Mouse (Mus musculus) heart, embryonic 14.5 days (tissue): ENCODE results near the gene Map4k1. TPM values are rescaled to one million over a fixed set of nuclear protein-coding genes. Genes with fewer than 3 reads are reported as not detected.

ENCODE experiments used
- ATAC-seq: fragments of 200-750 bp; cut with Nextera tagmentation; 2 replicates; pipeline ENCODE4 v1.8.0; 2017; ENCODE audit warnings: low read depth, moderate TSS enrichment; ENCODE audit not compliant: insufficient number of reproducible peaks, insufficient read depth, low FRiP score
- H3K27ac ChIP-seq, 2 experiments: fragments of 200-500 bp in 1 of 2; fragments of 300-500 bp in 1 of 2; sonication (generic) in 1 of 2; replicated peaks in 1 of 2; 2 replicates each; pipeline ENCODE4 v1.5.1; 2012 to 2014; ENCODE audit warnings: low read depth in 2 of 2, low read length in 2 of 2, control low read depth in 1 of 2, mild to moderate bottlenecking in 1 of 2, mixed read lengths in 1 of 2; ENCODE audit not compliant: control insufficient read depth in 1 of 2, insufficient read depth in 1 of 2
- H3K27me3 ChIP-seq: fragments of 300-500 bp; sonication (generic); 2 replicates; pipeline ENCODE4 v1.6.1; 2014; ENCODE audit warnings: mild to moderate bottlenecking, low read length, control low read depth; ENCODE audit not compliant: control insufficient read depth, insufficient read depth
- H3K36me3 ChIP-seq: fragments of 300-500 bp; sonication (generic); 2 replicates; pipeline ENCODE4 v1.6.1; 2014; ENCODE audit warnings: mild to moderate bottlenecking, control low read depth, low read length, mixed read lengths; ENCODE audit not compliant: control insufficient read depth, insufficient read depth
- H3K4me1 ChIP-seq, 2 experiments: fragments of 200-500 bp in 1 of 2; fragments of 300-500 bp in 1 of 2; sonication (generic) in 1 of 2; 2 replicates each; pipeline ENCODE4 v1.6.1; 2012 to 2014; ENCODE audit warnings: low read length in 2 of 2, control low read depth in 1 of 2, mixed read lengths in 1 of 2; ENCODE audit not compliant: control insufficient read depth in 2 of 2, insufficient read depth in 2 of 2
- H3K4me2 ChIP-seq: fragments of 300-500 bp; sonication (generic); 2 replicates; pipeline ENCODE4 v1.6.1; 2014; ENCODE audit warnings: mild to moderate bottlenecking, low read length
- H3K4me3 ChIP-seq, 2 experiments: fragments of 200-500 bp in 1 of 2; fragments of 300-500 bp in 1 of 2; sonication (generic) in 1 of 2; 2 replicates each; pipeline ENCODE4 v1.5.1; 2012 to 2014; ENCODE audit warnings: low read length in 2 of 2, mild to moderate bottlenecking in 2 of 2, control low read depth in 1 of 2, low read depth in 1 of 2, moderate library complexity in 1 of 2; ENCODE audit not compliant: control insufficient read depth in 1 of 2, insufficient read depth in 1 of 2
- H3K9ac ChIP-seq: fragments of 300-500 bp; sonication (generic); 2 replicates; pipeline ENCODE4 v1.6.1; 2014; ENCODE audit warnings: mild to moderate bottlenecking, low read length
- H3K9me3 ChIP-seq: fragments of 300-500 bp; sonication (generic); 2 replicates; pipeline ENCODE4 v1.6.1; 2016; ENCODE audit warnings: low read length, control low read depth; ENCODE audit not compliant: control insufficient read depth
- WGBS: fragments of 180-500 bp; shearing (Covaris S2); extraction: QIAGEN DNeasy Blood & Tissue Kit; methylation state at CpG from one replicate; pipeline ENCODE4 v1.1.7; 2014; 5-methylcytosine and 5-hydroxymethylcytosine counted together
- polyA plus RNA-seq: library from polyadenylated mRNA; unstranded; fragments of >200 nt; fragmentation: Nextera tagmentation; extraction: Ambion mirVana; gene quantifications from 2 replicates; pipeline ENCODE4 v1.2.1, GENCODE M21; 2014

Gene Map4k1
- polyA plus RNA-seq, 1 experiment from 2014 or later: 2.8 TPM

GRCm38 (mm10) chr7:29043016-29043673 is 61.3 kb downstream of the Map4k1 start:
- H3K4me1 ChIP-seq: peaks cover 7 to 8% of the 10 kb centered on the region in 2 experiments; a peak in 3 of 4 replicates
- WGBS: 73% methylated on average over 19 of the region's 19 CpGs
- peak overlapping the region in 1 of 2 experiments; percentile 10; a peak in 1 of 4 replicates for H3K27ac ChIP-seq
- H3K9me3 ChIP-seq: peaks cover 1% of the 10 kb centered on the region; the same call in 1 of the 2 replicates
- no peak for ATAC-seq
- H3K4me3 ChIP-seq: no peak overlapping the region
- no peak overlapping the region for H3K4me2 ChIP-seq
- peaks cover 14% of the 10 kb centered on the region; the same call in 1 of the 2 replicates for H3K27me3 ChIP-seq
- H3K36me3 ChIP-seq: no peaks in the 10 kb centered on the region
- H3K9ac ChIP-seq: no peak overlapping the region

DNA sequence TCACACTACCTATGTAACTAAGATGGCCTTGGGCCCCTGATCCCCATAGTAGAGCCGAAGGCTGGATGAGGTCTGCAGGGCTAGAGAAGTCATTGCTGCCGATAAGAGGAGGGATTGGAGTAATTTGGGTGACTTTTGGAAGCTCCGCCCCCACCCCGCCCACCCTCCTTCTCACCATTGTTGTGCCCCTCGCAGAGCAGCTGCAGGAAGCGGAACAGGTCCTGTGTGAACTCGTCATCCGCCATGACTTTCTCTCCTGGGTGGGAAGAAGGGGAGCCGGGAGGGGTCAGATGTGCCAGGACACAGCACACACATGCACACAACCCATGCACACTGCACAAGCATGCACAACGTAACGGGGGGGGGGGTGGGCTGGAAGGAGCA is 61.8 kb downstream of the Map4k1 start:
- Histone ChIP-seq H3K27ac (no peak overlapping the region), H3K9ac (no peak overlapping the region), H3K4me3 (no peak overlapping the region), H3K4me1 (peaks cover 7 to 8% of the 10 kb centered on the region in 2 experiments; a peak in 3 of 4 replicates), H3K9me3 (peaks cover 5% of the 10 kb centered on the region; the same call in 1 of the 2 replicates), H3K27me3 (peaks cover 14% of the 10 kb centered on the region; the same call in 1 of the 2 replicates), H3K4me2 (no peak overlapping the region), H3K36me3 (no peaks in the 10 kb centered on the region)
- no peak for ATAC-seq
- WGBS: 47% methylated on average over 11 of the region's 11 CpGs

GRCm38 (mm10) chr7:29044302-29044701 is 62.5 kb downstream of the Map4k1 start:
- no peak overlapping the region for H3K4me2 ChIP-seq
- WGBS: 36% methylated on average over 9 of the region's 9 CpGs

GRCm38 (mm10) chr7:29046533-29046932 is 64.7 kb downstream of the Map4k1 start:
- WGBS: 4% methylated on average over 11 of the region's 12 CpGs
- Histone ChIP-seq H3K9me3 (peaks cover 9% of the 10 kb centered on the region), H3K4me2 (no peak overlapping the region), H3K27ac (no peak overlapping the region), H3K36me3 (no peaks in the 10 kb centered on the region), H3K9ac (no peak overlapping the region), H3K4me3 (no peak overlapping the region), H3K4me1 (no peaks in the 10 kb centered on the region; a peak in 1 of 4 replicates), H3K27me3 (peaks cover 18% of the 10 kb centered on the region; the same call in 1 of the 2 replicates)
- no peak for ATAC-seq

More at GRCm38 (mm10) chr7:29044302-29044701, 62.5 kb downstream of the Map4k1 start:
- no peaks in the 10 kb centered on the region for H3K36me3 ChIP-seq
- peaks cover 5% of the 10 kb centered on the region; the same call in 1 of the 2 replicates for H3K9me3 ChIP-seq
- peaks cover 7 to 8% of the 10 kb centered on the region in 2 experiments; a peak in 3 of 4 replicates for H3K4me1 ChIP-seq
- peaks cover 14% of the 10 kb centered on the region; the same call in 1 of the 2 replicates for H3K27me3 ChIP-seq
- ATAC-seq: no peak
- H3K27ac ChIP-seq: no peak overlapping the region
- no peak overlapping the region for H3K9ac ChIP-seq
- H3K4me3 ChIP-seq: no peak overlapping the region

GRCm38 (mm10) chr7:29048070-29048469 is 66.2 kb downstream of the Map4k1 start:
- H3K9me3 ChIP-seq: peaks cover 9% of the 10 kb centered on the region
- no peak overlapping the region for H3K4me3 ChIP-seq
- no peak for ATAC-seq
- WGBS: 67% methylated on average over 3 of the region's 3 CpGs
- H3K27me3 ChIP-seq: peaks cover 33% of the 10 kb centered on the region
- no peak overlapping the region for H3K27ac ChIP-seq
- H3K4me2 ChIP-seq: no peak overlapping the region
- H3K4me1 ChIP-seq: no peaks in the 10 kb centered on the region; a peak in 1 of 4 replicates
- H3K9ac ChIP-seq: no peak overlapping the region
- H3K36me3 ChIP-seq: no peaks in the 10 kb centered on the region

DNA sequence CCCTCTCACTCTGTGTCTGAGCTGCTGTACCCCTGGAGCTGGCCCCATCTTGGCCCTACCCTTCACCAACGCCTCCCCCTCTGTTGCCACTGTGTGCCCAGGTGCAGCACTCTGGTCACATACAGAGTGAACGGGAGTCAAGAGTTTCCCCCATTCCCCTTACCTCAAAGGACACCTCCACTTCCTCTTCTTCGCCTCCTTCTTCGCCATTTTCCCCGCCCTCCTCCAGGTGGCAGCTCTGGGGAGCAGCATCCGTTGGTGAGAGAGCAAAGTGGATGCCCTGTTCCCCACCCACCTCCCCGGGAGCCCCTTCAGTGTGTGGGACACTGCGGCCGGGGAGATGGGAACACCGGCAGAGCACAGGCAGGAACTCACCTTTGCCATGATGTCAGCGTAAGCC is 66.8 kb downstream of the Map4k1 start:
- H3K36me3 ChIP-seq: no peaks in the 10 kb centered on the region
- H3K9ac ChIP-seq: no peak overlapping the region
- H3K4me3 ChIP-seq: no peak overlapping the region
- no peaks in the 10 kb centered on the region; a peak in 1 of 4 replicates for H3K4me1 ChIP-seq
- no peak overlapping the region for H3K27ac ChIP-seq
- 69% methylated on average over 11 of the region's 11 CpGs for WGBS
- H3K4me2 ChIP-seq: no peak overlapping the region
- peaks cover 9% of the 10 kb centered on the region for H3K9me3 ChIP-seq
- ATAC-seq: no peak
- peaks cover 39% of the 10 kb centered on the region for H3K27me3 ChIP-seq

DNA sequence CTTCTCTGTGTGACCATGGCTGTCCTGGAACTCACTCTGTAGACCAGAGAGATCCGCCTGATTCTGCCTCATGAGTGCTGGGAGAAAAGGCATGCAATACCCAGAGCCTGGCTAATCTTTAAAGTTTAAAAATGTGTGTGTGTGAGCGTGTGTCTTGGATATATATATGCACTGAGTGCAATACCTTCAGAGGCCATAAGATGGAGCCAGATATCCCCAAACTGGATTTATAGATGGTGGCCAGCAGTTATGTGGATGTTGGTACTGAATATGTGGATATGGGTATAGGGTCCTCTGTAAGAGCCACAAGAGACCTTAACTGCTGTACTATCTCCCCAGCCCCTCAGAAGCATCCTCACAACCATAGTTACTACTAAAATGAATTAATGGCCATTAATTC is 68.9 kb downstream of the Map4k1 start:
- Histone ChIP-seq H3K4me2 (no peak overlapping the region), H3K9me3 (peaks cover 9% of the 10 kb centered on the region), H3K4me1 (no peaks in the 10 kb centered on the region), H3K9ac (no peak overlapping the region), H3K36me3 (no peaks in the 10 kb centered on the region), H3K4me3 (no peak overlapping the region), H3K27ac (no peak overlapping the region), H3K27me3 (peaks cover 45% of the 10 kb centered on the region)
- ATAC-seq: no peak
- WGBS: 34% methylated on average over 2 of the region's 2 CpGs
